Mouse (Mus musculus): Measurements from ENCODE around the gene Gcgr. TPM values are rescaled to one million over a fixed set of nuclear protein-coding genes. Genes with fewer than 3 reads are reported as not detected.
A peak's percentile ranks its signal among the peaks of the same experiment; 100 is the strongest.
"Not testable (repeated sequence)": the region's sequence is repeated elsewhere in the genome, so short reads cannot be mapped to it uniquely, and the experiment has no call there.

Gene Gcgr
- polyA plus RNA-seq, 1 experiment from 2014 or later = 2.1 TPM

GRCm38 (mm10) chr11:120507611-120508289, 22.7 kb upstream of the Gcgr start:
- no peaks in the 10 kb centered on the region for H3K9me3 ChIP-seq
- H3K9ac ChIP-seq = no peak overlapping the region
- H3K4me1 ChIP-seq = peaks cover 13% of the 10 kb centered on the region
- H3K4me3 ChIP-seq = no peak overlapping the region
- WGBS = 63% methylated on average over 13 of the region's 13 CpGs
- no peaks in the 10 kb centered on the region for H3K27me3 ChIP-seq (replicated peaks)
- ATAC-seq (ENCODE audit: extremely low read depth, insufficient number of reproducible peaks, low FRiP score, low TSS enrichment) = no peak
- no peaks in the 10 kb centered on the region for H3K36me3 ChIP-seq
- no peak overlapping the region; the same call in 1 of the 2 replicates for H3K27ac ChIP-seq (replicated peaks)
- no peak overlapping the region for H3K4me2 ChIP-seq

- no peak for ATAC-seq (ENCODE audit: extremely low read depth, insufficient number of reproducible peaks, low FRiP score, low TSS enrichment)
- H3K9ac ChIP-seq = no peak overlapping the region
- no peak overlapping the region for H3K27ac ChIP-seq (replicated peaks)
- 77% methylated on average over 9 of the region's 9 CpGs for WGBS
- H3K4me3 ChIP-seq = no peak overlapping the region
- H3K4me1 ChIP-seq = peaks cover 13% of the 10 kb centered on the region
- H3K9me3 ChIP-seq = no peaks in the 10 kb centered on the region
- H3K27me3 ChIP-seq (replicated peaks) = no peaks in the 10 kb centered on the region
- H3K36me3 ChIP-seq = no peaks in the 10 kb centered on the region
- no peak overlapping the region for H3K4me2 ChIP-seq
These were observed 22.1 kb upstream of the Gcgr start for GRCm38 (mm10) chr11:120508290-120508870.

GRCm38 (mm10) chr11:120509940-120510339, 20.6 kb upstream of the Gcgr start:
- 34% methylated on average over 4 of the region's 4 CpGs for WGBS

GRCm38 (mm10) chr11:120510375-120511030, 20.0 kb upstream of the Gcgr start:
- Histone ChIP-seq H3K27me3 (replicated peaks) (no peaks in the 10 kb centered on the region), H3K27ac (replicated peaks) (peak overlapping the region; percentile 41; the same call in 1 of the 2 replicates), H3K36me3 (no peaks in the 10 kb centered on the region), H3K9ac (peak overlapping the region; percentile 80), H3K4me1 (peaks cover 13% of the 10 kb centered on the region), H3K4me2 (peak overlapping the region; percentile 69), H3K4me3 (peak overlapping the region; percentile 44), H3K9me3 (no peaks in the 10 kb centered on the region)
- WGBS = 6% methylated on average over 16 of the region's 16 CpGs
- no peak for ATAC-seq (ENCODE audit: extremely low read depth, insufficient number of reproducible peaks, low FRiP score, low TSS enrichment)

More at GRCm38 (mm10) chr11:120509940-120510339, 20.6 kb upstream of the Gcgr start:
- ATAC-seq (ENCODE audit: extremely low read depth, insufficient number of reproducible peaks, low FRiP score, low TSS enrichment) = no peak
- Histone ChIP-seq H3K4me3 (no peak overlapping the region), H3K4me2 (peak overlapping the region; percentile 69), H3K27ac (replicated peaks) (peak overlapping the region; percentile 41; the same call in 1 of the 2 replicates), H3K36me3 (no peaks in the 10 kb centered on the region), H3K4me1 (peaks cover 13% of the 10 kb centered on the region), H3K9me3 (no peaks in the 10 kb centered on the region), H3K27me3 (replicated peaks) (no peaks in the 10 kb centered on the region), H3K9ac (peak overlapping the region; percentile 80)

GRCm38 (mm10) chr11:120512790-120513453, 17.6 kb upstream of the Gcgr start:
- H3K27ac ChIP-seq (replicated peaks) = no peak overlapping the region
- H3K27me3 ChIP-seq (replicated peaks) = 0 out of 2 replicates have a peak, but pooled peaks cover 5% of the 10 kb centered on the region
- no peak overlapping the region for H3K4me2 ChIP-seq
- WGBS = 52% methylated on average over 6 of the region's 6 CpGs
- H3K4me3 ChIP-seq = no peak overlapping the region
- H3K9me3 ChIP-seq = no peaks in the 10 kb centered on the region
- ATAC-seq (ENCODE audit: extremely low read depth, insufficient number of reproducible peaks, low FRiP score, low TSS enrichment) = no peak
- no peaks in the 10 kb centered on the region for H3K36me3 ChIP-seq
- peaks cover 14% of the 10 kb centered on the region for H3K4me1 ChIP-seq
- H3K9ac ChIP-seq = no peak overlapping the region

GRCm38 (mm10) chr11:120514262-120514661, 16.2 kb upstream of the Gcgr start:
- peaks cover 23% of the 10 kb centered on the region for H3K4me1 ChIP-seq
- 76% methylated on average over 2 of the region's 2 CpGs for WGBS
- H3K9ac ChIP-seq; H3K27ac ChIP-seq (replicated peaks); H3K4me3 ChIP-seq; H3K4me2 ChIP-seq; H3K27me3 ChIP-seq (replicated peaks); H3K9me3 ChIP-seq; ATAC-seq (ENCODE audit: extremely low read depth, insufficient number of reproducible peaks, low FRiP score, low TSS enrichment); H3K36me3 ChIP-seq: not testable (repeated sequence)

GRCm38 (mm10) chr11:120515611-120516010, 14.9 kb upstream of the Gcgr start:
- H3K27ac ChIP-seq (replicated peaks) = no peak overlapping the region
- H3K4me3 ChIP-seq = no peak overlapping the region
- H3K27me3 ChIP-seq (replicated peaks) = 0 out of 2 replicates have a peak, but pooled peaks cover 5% of the 10 kb centered on the region
- peak; percentile 46; the same call in 1 of the 2 replicates for ATAC-seq (ENCODE audit: extremely low read depth, insufficient number of reproducible peaks, low FRiP score, low TSS enrichment)
- 17% methylated on average over 17 of the region's 17 CpGs for WGBS
- H3K4me2 ChIP-seq = no peak overlapping the region
- no peak overlapping the region for H3K9ac ChIP-seq
- peaks cover 30% of the 10 kb centered on the region for H3K4me1 ChIP-seq
- no peaks in the 10 kb centered on the region for H3K36me3 ChIP-seq
- no peaks in the 10 kb centered on the region for H3K9me3 ChIP-seq

- no peaks in the 10 kb centered on the region for H3K9me3 ChIP-seq
- no peak overlapping the region for H3K9ac ChIP-seq
- WGBS = 74% methylated on average over 4 of the region's 4 CpGs
- H3K4me1 ChIP-seq = peaks cover 33% of the 10 kb centered on the region
- ATAC-seq (ENCODE audit: extremely low read depth, insufficient number of reproducible peaks, low FRiP score, low TSS enrichment) = no peak
- H3K27ac ChIP-seq (replicated peaks) = no peak overlapping the region
- no peaks in the 10 kb centered on the region for H3K36me3 ChIP-seq
- H3K4me3 ChIP-seq = no peak overlapping the region
- H3K4me2 ChIP-seq = no peak overlapping the region
- 0 out of 2 replicates have a peak, but pooled peaks cover 5% of the 10 kb centered on the region for H3K27me3 ChIP-seq (replicated peaks)
These were observed 13.4 kb upstream of the Gcgr start for GRCm38 (mm10) chr11:120517147-120517546.

- no peak overlapping the region for H3K4me2 ChIP-seq
These were observed 12.5 kb upstream of the Gcgr start for GRCm38 (mm10) chr11:120518027-120518426.

GRCm38 (mm10) chr11:120518558-120518957, 11.9 kb upstream of the Gcgr start:
- no peaks in the 10 kb centered on the region for H3K9me3 ChIP-seq
- no peak for ATAC-seq (ENCODE audit: extremely low read depth, insufficient number of reproducible peaks, low FRiP score, low TSS enrichment)
- 0 out of 2 replicates have a peak overlapping the region, but pooled peaks have one; percentile 40 for H3K27ac ChIP-seq (replicated peaks)

More at GRCm38 (mm10) chr11:120518027-120518426, 12.5 kb upstream of the Gcgr start:
- WGBS = 56% methylated on average over 6 of the region's 6 CpGs
- no peak overlapping the region for H3K4me3 ChIP-seq
- H3K4me1 ChIP-seq = peaks cover 33% of the 10 kb centered on the region
- no peaks in the 10 kb centered on the region for H3K36me3 ChIP-seq
- 0 out of 2 replicates have a peak overlapping the region, but pooled peaks have one; percentile 40 for H3K27ac ChIP-seq (replicated peaks)
- 0 out of 2 replicates have a peak, but pooled peaks cover 5% of the 10 kb centered on the region for H3K27me3 ChIP-seq (replicated peaks)
- peak overlapping the region; percentile 16; the same call in 1 of the 2 replicates for H3K9ac ChIP-seq
- H3K9me3 ChIP-seq = no peaks in the 10 kb centered on the region
- no peak for ATAC-seq (ENCODE audit: extremely low read depth, insufficient number of reproducible peaks, low FRiP score, low TSS enrichment)

More at GRCm38 (mm10) chr11:120518558-120518957, 11.9 kb upstream of the Gcgr start:
- no peak overlapping the region for H3K4me2 ChIP-seq
- peak overlapping the region; percentile 16; the same call in 1 of the 2 replicates for H3K9ac ChIP-seq
- 49% methylated on average over 6 of the region's 6 CpGs for WGBS
- H3K36me3 ChIP-seq = no peaks in the 10 kb centered on the region
- peaks cover 33% of the 10 kb centered on the region for H3K4me1 ChIP-seq
- H3K4me3 ChIP-seq = no peak overlapping the region
- H3K27me3 ChIP-seq (replicated peaks) = 0 out of 2 replicates have a peak, but pooled peaks cover 5% of the 10 kb centered on the region
